Mouse (Mus musculus) gonadal fat pad, adult 2 months (tissue): ENCODE measurements around the gene Ikbkg. TPM values are rescaled to one million over a fixed set of nuclear protein-coding genes. Genes with fewer than 3 reads are reported as not detected.
"Not testable (repeated sequence)": the region's sequence is repeated elsewhere in the genome, so short reads cannot be mapped to it uniquely, and the experiment has no call there.

Experiments
- DNase-seq: peaks from one replicate; pipeline ENCODE4 v3.0.0-alpha.2; 2012; ENCODE audit warnings: low read depth
- polyA plus RNA-seq: library from polyadenylated mRNA; depleted of rRNA; stranded (reverse); fragments of >200 nt; gene quantifications from 2 replicates; pipeline ENCODE4 v1.2.3, GENCODE M21; 2012; rRNA removed

Gene Ikbkg
- polyA plus RNA-seq = 20.6 and 21.6 TPM in 2 replicates

- DNase-seq = no peak
These were observed at the start of gene Ikbkg, which contains the start of gene Fam3a for GRCm38 (mm10) chrX:74392535-74393443. Ikbkg (plus strand) TSS chrX:74393290. Fam3a (minus strand) TSS chrX:74393272.

- no peak for DNase-seq
These were observed 40.2 kb upstream of the Ikbkg start for GRCm38 (mm10) chrX:74352645-74353466.

- DNase-seq = no peak
These were observed 39.7 kb upstream of the Ikbkg start, which contains the start of gene Lage3 for GRCm38 (mm10) chrX:74353467-74353770. Lage3 (minus strand) TSS chrX:74353618.

GRCm38 (mm10) chrX:74357069-74357468 lies 36.0 kb upstream of the Ikbkg start:
- not testable (repeated sequence) for DNase-seq

GRCm38 (mm10) chrX:74359171-74359570 lies 33.9 kb upstream of the Ikbkg start:
- DNase-seq = peak; percentile 41

- no peak for DNase-seq
These were observed 25.6 kb upstream of the Ikbkg start for GRCm38 (mm10) chrX:74367512-74367911.

- DNase-seq = no peak
These were observed 24.7 kb upstream of the Ikbkg start for GRCm38 (mm10) chrX:74368209-74368909.

GRCm38 (mm10) chrX:74372888-74373549 lies 20.1 kb upstream of the Ikbkg start, which contains the start of the genes Ubl4a and Slc10a3:
Ubl4a (minus strand) TSS chrX:74373218.
Slc10a3 (minus strand) TSS chrX:74373349.
- DNase-seq = no peak

- DNase-seq = no peak
These were observed 8.6 kb upstream of the Ikbkg start for GRCm38 (mm10) chrX:74384451-74384850.

- no peak for DNase-seq
These were observed 4.9 kb upstream of the Ikbkg start for GRCm38 (mm10) chrX:74388153-74388552.

- no peak for DNase-seq
These were observed 7.0 kb downstream of the Ikbkg start for GRCm38 (mm10) chrX:74400136-74400535.

- no peak for DNase-seq
These were observed 15.2 kb downstream of the Ikbkg start for GRCm38 (mm10) chrX:74408340-74408739.

GRCm38 (mm10) chrX:74413377-74413776 lies 20.3 kb downstream of the Ikbkg start:
- no peak for DNase-seq

GRCm38 (mm10) chrX:74424443-74424842 lies 31.4 kb downstream of the Ikbkg start:
- DNase-seq = no peak

- DNase-seq = no peak
These were observed 32.1 kb downstream of the Ikbkg start for GRCm38 (mm10) chrX:74425195-74425594.

- DNase-seq = no peak
These were observed 33.2 kb downstream of the Ikbkg start for GRCm38 (mm10) chrX:74426256-74426655.

GRCm38 (mm10) chrX:74427116-74427515 lies 34.0 kb downstream of the Ikbkg start:
- DNase-seq = no peak

- DNase-seq = no peak
These were observed 35.2 kb downstream of the Ikbkg start for GRCm38 (mm10) chrX:74428146-74428825.

- DNase-seq = no peak
These were observed 35.8 kb downstream of the Ikbkg start, which contains the start of gene G6pdx for GRCm38 (mm10) chrX:74428826-74429276. G6pdx (minus strand) TSS chrX:74429194.

- DNase-seq = no peak
These were observed 36.3 kb downstream of the Ikbkg start for GRCm38 (mm10) chrX:74429290-74429821.
